Mouse (Mus musculus) lung, embryonic 16.5 days (tissue): ENCODE measurements at regions not wholly inside any gene's neighbourhood (a gene's known extent, or its start where the extent isn't known, plus 50 kb on each side); places are given as distances from the start of the nearest gene placed in this dataset.

Experiments used
- ATAC-seq: fragments of 200-750 bp; cut with Nextera tagmentation; 2 replicates; pipeline ENCODE4 v1.8.0; 2017; ENCODE audit warnings: low read depth, mild to moderate bottlenecking, moderate library complexity
- H3K27ac ChIP-seq: fragments of 300-500 bp; sonication (generic); 2 replicates; pipeline ENCODE4 v1.5.1; 2014; ENCODE audit warnings: mild to moderate bottlenecking, control low read depth, low read length
- H3K27me3 ChIP-seq: fragments of 300-500 bp; sonication (generic); 2 replicates; pipeline ENCODE4 v1.6.1; 2014; ENCODE audit warnings: low read depth, low read length, mixed read lengths; ENCODE audit not compliant: control insufficient read depth, insufficient read depth
- H3K36me3 ChIP-seq: fragments of 300-500 bp; sonication (generic); 2 replicates; pipeline ENCODE4 v1.6.1; 2014; ENCODE audit warnings: low read length; ENCODE audit not compliant: control insufficient read depth, insufficient read depth
- H3K4me1 ChIP-seq: fragments of 300-500 bp; sonication (generic); replicated peaks from 2 replicates; pipeline ENCODE4 v1.6.1; 2014; ENCODE audit warnings: low read length, mixed read lengths; ENCODE audit not compliant: control insufficient read depth, insufficient read depth
- H3K4me2 ChIP-seq: fragments of 300-500 bp; sonication (generic); 2 replicates; pipeline ENCODE4 v1.6.1; 2014; ENCODE audit warnings: low read depth, low read length, control low read depth
- H3K4me3 ChIP-seq: fragments of 300-500 bp; sonication (generic); 2 replicates; pipeline ENCODE4 v1.5.1; 2014; ENCODE audit warnings: mild to moderate bottlenecking, low read length, control low read depth
- H3K9ac ChIP-seq: fragments of 300-500 bp; sonication (generic); 2 replicates; pipeline ENCODE4 v1.6.1; 2014; ENCODE audit warnings: low read length, control low read depth
- H3K9me3 ChIP-seq: fragments of 300-500 bp; sonication (generic); 2 replicates; pipeline ENCODE4 v1.6.1; 2016; ENCODE audit warnings: low read length; ENCODE audit not compliant: control insufficient read depth
- WGBS: fragments of 180-500 bp; shearing (Covaris S2); extraction: QIAGEN DNeasy Blood & Tissue Kit; methylation state at CpG from one replicate; pipeline ENCODE4 v1.1.7; 2014; 5-methylcytosine and 5-hydroxymethylcytosine counted together

GRCm38 (mm10) chr4:137147795-137148194 is 99.2 kb upstream of the Zbtb40 start:
- ATAC-seq: no peak
- no peaks in the 10 kb centered on the region for H3K4me1 ChIP-seq

DNA sequence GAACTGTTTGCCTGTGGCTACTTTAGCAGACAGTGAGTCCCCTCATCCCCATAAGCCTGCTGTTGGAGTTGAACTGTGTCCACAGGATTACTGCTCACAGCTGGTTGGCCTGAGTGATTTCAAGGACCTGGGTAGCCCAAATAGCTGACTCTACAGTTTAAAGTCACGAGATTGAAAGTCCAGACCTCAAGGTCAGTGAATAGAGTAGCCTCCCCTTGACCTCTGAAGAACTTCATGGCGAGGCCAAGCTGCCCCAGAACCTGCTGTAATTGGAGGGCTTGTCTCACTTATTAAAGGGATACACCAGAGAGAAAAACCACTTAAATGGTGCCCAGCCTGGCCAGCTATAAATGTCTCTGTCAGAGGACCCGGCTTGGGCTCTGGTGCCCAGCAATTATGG is 97.7 kb upstream of the Zbtb40 start:
- Histone ChIP-seq H3K9ac (no peak overlapping the region), H3K9me3 (no peaks in the 10 kb centered on the region), H3K4me3 (no peak overlapping the region), H3K36me3 (no peaks in the 10 kb centered on the region), H3K27ac (no peak overlapping the region), H3K27me3 (peaks cover under 1% of the 10 kb centered on the region; the same call in 1 of the 2 replicates), H3K4me2 (no peak overlapping the region), H3K4me1 (no peaks in the 10 kb centered on the region)
- 60% methylated on average over 3 of the region's 3 CpGs for WGBS
- ATAC-seq: no peak

More at GRCm38 (mm10) chr4:137147795-137148194, 99.2 kb upstream of the Zbtb40 start:
- Histone ChIP-seq H3K4me3 (no peak overlapping the region), H3K27ac (no peak overlapping the region), H3K9me3 (0 out of 2 replicates have a peak, but pooled peaks cover 3% of the 10 kb centered on the region), H3K36me3 (no peaks in the 10 kb centered on the region), H3K27me3 (no peaks in the 10 kb centered on the region), H3K9ac (no peak overlapping the region), H3K4me2 (no peak overlapping the region)
- WGBS: 70% methylated on average over 13 of the region's 13 CpGs

- no peak overlapping the region for H3K27ac ChIP-seq
- ATAC-seq: no peak
- H3K9ac ChIP-seq: no peak overlapping the region
- WGBS: 27% methylated on average over 9 of the region's 9 CpGs
- H3K9me3 ChIP-seq: no peaks in the 10 kb centered on the region
- H3K4me3 ChIP-seq: no peak overlapping the region
- peaks cover 4% of the 10 kb centered on the region; the same call in 1 of the 2 replicates for H3K27me3 ChIP-seq
- no peak overlapping the region for H3K4me2 ChIP-seq
- H3K4me1 ChIP-seq: no peaks in the 10 kb centered on the region
- no peaks in the 10 kb centered on the region for H3K36me3 ChIP-seq
Observed at GRCm38 (mm10) chr4:137142316-137142715, 93.7 kb upstream of the Zbtb40 start.

GRCm38 (mm10) chr4:137139051-137139705 is 90.6 kb upstream of the Zbtb40 start:
- WGBS: 43% methylated on average over 17 of the region's 17 CpGs
- Histone ChIP-seq H3K9me3 (no peaks in the 10 kb centered on the region), H3K27ac (no peak overlapping the region), H3K4me3 (no peak overlapping the region), H3K4me1 (peaks cover 5% of the 10 kb centered on the region), H3K27me3 (peaks cover 4% of the 10 kb centered on the region; the same call in 1 of the 2 replicates), H3K9ac (no peak overlapping the region), H3K4me2 (no peak overlapping the region), H3K36me3 (no peaks in the 10 kb centered on the region)
- no peak for ATAC-seq

DNA sequence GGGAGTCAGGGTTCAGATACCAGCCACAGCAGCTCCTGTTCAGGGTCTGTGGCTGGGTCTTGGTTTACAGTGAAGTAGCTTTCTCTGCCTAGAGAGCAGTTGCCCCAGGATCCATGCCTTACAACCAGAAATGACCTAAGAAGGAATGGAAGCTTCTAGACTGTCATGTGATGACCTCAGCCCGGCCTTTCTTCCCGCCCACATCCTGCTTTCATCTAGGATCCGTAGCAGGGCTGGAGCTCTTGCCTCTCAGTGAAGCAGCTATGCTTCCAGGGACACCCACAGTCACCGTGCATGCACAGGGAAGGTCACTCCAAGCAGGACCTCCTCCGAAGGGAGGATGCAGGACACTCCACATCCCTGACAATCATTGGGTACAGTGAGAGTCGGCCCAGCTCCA is 89.5 kb upstream of the Zbtb40 start:
- WGBS: 58% methylated on average over 6 of the region's 6 CpGs
- H3K36me3 ChIP-seq: no peaks in the 10 kb centered on the region
- H3K4me3 ChIP-seq: no peak overlapping the region
- peaks cover 4% of the 10 kb centered on the region for H3K27me3 ChIP-seq
- no peak overlapping the region for H3K4me2 ChIP-seq
- no peak overlapping the region for H3K9ac ChIP-seq
- ATAC-seq: no peak
- H3K4me1 ChIP-seq: peaks cover 15% of the 10 kb centered on the region
- no peak overlapping the region for H3K27ac ChIP-seq
- H3K9me3 ChIP-seq: no peaks in the 10 kb centered on the region

DNA sequence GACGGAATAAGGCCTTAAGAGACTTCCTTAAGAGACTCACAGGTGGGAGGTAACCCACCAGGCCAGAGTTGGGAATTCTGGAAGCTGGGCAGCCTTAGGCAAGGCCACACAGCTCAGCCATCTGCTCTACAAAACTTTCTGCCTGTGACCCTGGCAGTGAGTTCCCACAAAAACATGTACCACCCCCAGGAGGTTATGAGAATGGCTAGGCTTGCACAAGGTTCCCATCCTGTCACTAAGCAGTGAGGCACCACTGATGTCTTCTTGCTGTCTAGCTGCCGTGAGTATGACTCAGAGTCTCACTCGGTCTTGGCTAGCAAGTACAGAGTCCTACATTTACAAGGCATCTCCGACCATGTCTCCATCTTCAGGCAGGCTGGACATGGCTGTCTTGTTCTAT is 87.7 kb upstream of the Zbtb40 start:
- H3K4me1 ChIP-seq: peaks cover 15% of the 10 kb centered on the region

GRCm38 (mm10) chr4:137135792-137136191 is 87.2 kb upstream of the Zbtb40 start:
- Histone ChIP-seq H3K4me2 (no peak overlapping the region), H3K9me3 (no peaks in the 10 kb centered on the region), H3K27me3 (no peaks in the 10 kb centered on the region; the same call in 1 of the 2 replicates), H3K4me3 (no peak overlapping the region), H3K4me1 (peaks cover 15% of the 10 kb centered on the region), H3K36me3 (no peaks in the 10 kb centered on the region), H3K9ac (no peak overlapping the region), H3K27ac (no peak overlapping the region)
- no peak for ATAC-seq
- WGBS: 39% methylated on average over 8 of the region's 8 CpGs

More for the DNA sequence above, 87.7 kb upstream of the Zbtb40 start:
- Histone ChIP-seq H3K4me2 (no peak overlapping the region), H3K9me3 (no peaks in the 10 kb centered on the region), H3K36me3 (no peaks in the 10 kb centered on the region), H3K9ac (no peak overlapping the region), H3K27ac (no peak overlapping the region), H3K4me3 (no peak overlapping the region), H3K27me3 (peaks cover 3% of the 10 kb centered on the region)
- WGBS: 60% methylated on average over 4 of the region's 4 CpGs
- ATAC-seq: no peak

DNA sequence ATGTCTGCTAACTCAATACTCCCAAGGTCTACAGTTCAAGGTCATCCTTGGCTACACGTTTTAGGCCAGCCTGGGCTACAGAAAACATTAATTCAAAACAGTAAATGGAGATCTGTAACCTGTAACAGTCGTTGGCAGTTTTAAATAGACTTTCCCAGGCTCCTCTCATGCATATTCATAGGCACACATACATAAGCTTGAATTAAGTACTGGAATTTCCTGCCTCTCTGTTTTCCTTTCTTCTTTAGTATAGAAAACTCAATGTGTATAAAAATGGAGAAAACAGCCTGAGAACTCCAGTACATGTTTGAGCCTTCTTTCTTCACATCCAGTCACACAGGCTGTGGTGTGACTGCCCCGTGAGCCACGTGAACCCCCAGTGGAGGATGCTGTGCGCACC is 86.0 kb upstream of the Zbtb40 start:
- no peak for ATAC-seq
- WGBS: 60% methylated on average over 5 of the region's 5 CpGs
- H3K9me3 ChIP-seq: no peaks in the 10 kb centered on the region
- peaks cover 15% of the 10 kb centered on the region for H3K4me1 ChIP-seq
- no peak overlapping the region for H3K9ac ChIP-seq
- H3K4me2 ChIP-seq: no peak overlapping the region
- H3K36me3 ChIP-seq: no peaks in the 10 kb centered on the region
- peaks cover 5% of the 10 kb centered on the region for H3K27me3 ChIP-seq
- no peak overlapping the region for H3K4me3 ChIP-seq
- no peak overlapping the region for H3K27ac ChIP-seq

DNA sequence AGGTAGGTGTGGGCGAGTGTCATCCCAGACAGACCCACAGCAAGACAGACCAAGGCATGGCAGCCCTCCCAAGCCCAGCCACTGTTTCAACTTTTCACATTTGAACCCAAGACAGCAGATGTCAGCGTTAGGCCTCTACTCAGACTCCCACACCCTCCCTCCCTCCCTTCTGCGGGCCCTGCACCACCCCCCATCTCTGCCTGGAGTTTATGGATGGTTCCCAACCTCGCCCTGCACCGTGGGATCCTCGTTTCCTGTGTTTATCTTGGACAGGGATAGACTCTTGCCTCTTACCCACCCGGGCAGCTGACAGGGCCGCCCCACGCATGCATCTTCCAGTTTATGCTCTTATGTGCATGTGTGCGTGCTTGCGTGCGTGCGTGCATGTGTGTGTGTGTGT is 85.2 kb upstream of the Zbtb40 start:
- peak; percentile 65 for ATAC-seq
- H3K4me2 ChIP-seq: no peak overlapping the region

More for the DNA sequence above, 85.2 kb upstream of the Zbtb40 start:
- Histone ChIP-seq H3K9me3 (no peaks in the 10 kb centered on the region), H3K27ac (no peak overlapping the region), H3K4me3 (no peak overlapping the region), H3K27me3 (peaks cover 10% of the 10 kb centered on the region), H3K36me3 (no peaks in the 10 kb centered on the region), H3K4me1 (peaks cover 15% of the 10 kb centered on the region), H3K9ac (no peak overlapping the region)
- 25% methylated on average over 13 of the region's 13 CpGs for WGBS
